Mouse (Mus musculus): ENCODE data around the gene Fam120a. TPM values are rescaled to one million over a fixed set of nuclear protein-coding genes. Genes with fewer than 3 reads are reported as not detected.
A peak's percentile ranks its signal among the peaks of the same experiment; 100 is the strongest.

The Fam120a gene
- polyA plus RNA-seq, 1 experiment: 76.9 TPM

- Histone ChIP-seq H3K4me2 (ENCODE audit: low read depth) (no peak overlapping the region), H3ac (ENCODE audit: control insufficient read depth, insufficient read length) (no peak overlapping the region), H3K27me3 (ENCODE audit: control insufficient read depth, insufficient read depth, insufficient read length) (peaks cover 7% of the 10 kb centered on the region), H3K36me3 (ENCODE audit: control insufficient read depth, insufficient read depth) (no peaks in the 10 kb centered on the region), H3K4me3 (no peak overlapping the region), H3K79me2 (ENCODE audit: control insufficient read depth, insufficient read depth) (no peaks in the 10 kb centered on the region)
- TF ChIP-seq SRF (IDR thresholded peaks at IDR 0.05; ENCODE audit: control insufficient read depth, insufficient read length, low read depth) (no peak), MYOD1 (IDR thresholded peaks at IDR 0.05; ENCODE audit: control insufficient read depth in 1 of 3, insufficient read length in 2 of 3, low read depth in 2 of 3) (peak in 1 of 3 experiments; percentile 20)
Measured at GRCm38 (mm10) chr13:49013206-49013794, 45.5 kb upstream of the Fam120a start.

- peaks cover 6% of the 10 kb centered on the region for H3K27me3 ChIP-seq (ENCODE audit: control insufficient read depth, insufficient read depth, insufficient read length)
- H3ac ChIP-seq (ENCODE audit: control insufficient read depth, insufficient read length): no peak overlapping the region
- TF ChIP-seq REST (IDR thresholded peaks at IDR 0.05; ENCODE audit: insufficient read depth, insufficient read length): no peak
- H3K79me2 ChIP-seq (ENCODE audit: control insufficient read depth, insufficient read depth): no peaks in the 10 kb centered on the region
- no peaks in the 10 kb centered on the region for H3K36me3 ChIP-seq (ENCODE audit: control insufficient read depth, insufficient read depth)
- H3K4me3 ChIP-seq: no peak overlapping the region
- no peak overlapping the region for H3K4me2 ChIP-seq (ENCODE audit: low read depth)
Measured at GRCm38 (mm10) chr13:49001691-49002090, 33.9 kb upstream of the Fam120a start.

GRCm38 (mm10) chr13:48998591-48998990 is 30.8 kb upstream of the Fam120a start:
- Histone ChIP-seq H3K4me2 (ENCODE audit: low read depth) (no peak overlapping the region), H3ac (ENCODE audit: control insufficient read depth, insufficient read length) (no peak overlapping the region), H3K27me3 (ENCODE audit: control insufficient read depth, insufficient read depth, insufficient read length) (peaks cover 6% of the 10 kb centered on the region), H3K36me3 (ENCODE audit: control insufficient read depth, insufficient read depth) (no peaks in the 10 kb centered on the region), H3K79me2 (ENCODE audit: control insufficient read depth, insufficient read depth) (no peaks in the 10 kb centered on the region), H3K4me3 (no peak overlapping the region)
- TF ChIP-seq TCF3 (IDR thresholded peaks at IDR 0.05; ENCODE audit: insufficient read length, low read depth): no peak
- no peak for TF ChIP-seq REST (IDR thresholded peaks at IDR 0.05; ENCODE audit: insufficient read depth, insufficient read length)
- no peak for TF ChIP-seq TCF12 (IDR thresholded peaks at IDR 0.05; ENCODE audit: insufficient read depth, poor library complexity, severe bottlenecking)
- no peak for TF ChIP-seq POLR2A (IDR thresholded peaks at IDR 0.05; ENCODE audit: insufficient read length, low read depth)
- no peak for TF ChIP-seq MAX (IDR thresholded peaks at IDR 0.05; ENCODE audit: low read depth)
- TF ChIP-seq SRF (IDR thresholded peaks at IDR 0.05; ENCODE audit: control insufficient read depth, insufficient read length, low read depth): no peak
- TF ChIP-seq E2F4 (IDR thresholded peaks at IDR 0.05; ENCODE audit: insufficient read depth): no peak
- no peak for TF ChIP-seq USF1 (IDR thresholded peaks at IDR 0.05; ENCODE audit: low read depth)
- TF ChIP-seq CEBPB (IDR thresholded peaks at IDR 0.05; ENCODE audit: insufficient read depth, poor library complexity, severe bottlenecking): no peak
- no peak for TF ChIP-seq MYOD1 (IDR thresholded peaks at IDR 0.05; ENCODE audit: control insufficient read depth in 1 of 3, insufficient read length in 2 of 3, low read depth in 2 of 3)
- TF ChIP-seq POLR2AphosphoS2 (IDR thresholded peaks at IDR 0.05; ENCODE audit: insufficient read length, low read depth): no peak
- no peak for TF ChIP-seq MYOG (IDR thresholded peaks at IDR 0.05; ENCODE audit: control insufficient read depth in 1 of 3, insufficient read depth in 1 of 3, insufficient read length in 2 of 3, low read depth in 2 of 3)

GRCm38 (mm10) chr13:48996731-48997130 is 28.9 kb upstream of the Fam120a start:
- Histone ChIP-seq H3ac (ENCODE audit: control insufficient read depth, insufficient read length) (no peak overlapping the region), H3K4me2 (ENCODE audit: low read depth) (no peak overlapping the region), H3K27me3 (ENCODE audit: control insufficient read depth, insufficient read depth, insufficient read length) (no peaks in the 10 kb centered on the region), H3K4me3 (no peak overlapping the region), H3K36me3 (ENCODE audit: control insufficient read depth, insufficient read depth) (no peaks in the 10 kb centered on the region), H3K79me2 (ENCODE audit: control insufficient read depth, insufficient read depth) (no peaks in the 10 kb centered on the region)
- TF ChIP-seq POLR2A (IDR thresholded peaks at IDR 0.05; ENCODE audit: insufficient read length, low read depth) (no peak), TCF12 (IDR thresholded peaks at IDR 0.05; ENCODE audit: insufficient read depth, poor library complexity, severe bottlenecking) (no peak), TCF3 (IDR thresholded peaks at IDR 0.05; ENCODE audit: insufficient read length, low read depth) (no peak), E2F4 (IDR thresholded peaks at IDR 0.05; ENCODE audit: insufficient read depth) (no peak), POLR2AphosphoS2 (IDR thresholded peaks at IDR 0.05; ENCODE audit: insufficient read length, low read depth) (no peak), MAX (IDR thresholded peaks at IDR 0.05; ENCODE audit: low read depth) (no peak), REST (IDR thresholded peaks at IDR 0.05; ENCODE audit: insufficient read depth, insufficient read length) (no peak), MYOD1 (IDR thresholded peaks at IDR 0.05; ENCODE audit: control insufficient read depth in 1 of 3, insufficient read length in 2 of 3, low read depth in 2 of 3) (no peak), MYOG (IDR thresholded peaks at IDR 0.05; ENCODE audit: control insufficient read depth in 1 of 3, insufficient read depth in 1 of 3, insufficient read length in 2 of 3, low read depth in 2 of 3) (no peak), CEBPB (IDR thresholded peaks at IDR 0.05; ENCODE audit: insufficient read depth, poor library complexity, severe bottlenecking) (no peak), SRF (IDR thresholded peaks at IDR 0.05; ENCODE audit: control insufficient read depth, insufficient read length, low read depth) (no peak)

GRCm38 (mm10) chr13:48994903-48995302 is 27.1 kb upstream of the Fam120a start:
- TF ChIP-seq POLR2AphosphoS2 (IDR thresholded peaks at IDR 0.05; ENCODE audit: insufficient read length, low read depth) (no peak), MAX (IDR thresholded peaks at IDR 0.05; ENCODE audit: low read depth) (no peak), MYOG (IDR thresholded peaks at IDR 0.05; ENCODE audit: control insufficient read depth in 1 of 3, insufficient read depth in 1 of 3, insufficient read length in 2 of 3, low read depth in 2 of 3) (no peak)
- H3K36me3 ChIP-seq (ENCODE audit: control insufficient read depth, insufficient read depth): no peaks in the 10 kb centered on the region

More at GRCm38 (mm10) chr13:48994903-48995302, 27.1 kb upstream of the Fam120a start:
- H3K4me2 ChIP-seq (ENCODE audit: low read depth): no peak overlapping the region
- H3K4me3 ChIP-seq: no peak overlapping the region
- H3K79me2 ChIP-seq (ENCODE audit: control insufficient read depth, insufficient read depth): no peaks in the 10 kb centered on the region
- H3ac ChIP-seq (ENCODE audit: control insufficient read depth, insufficient read length): no peak overlapping the region
- H3K27me3 ChIP-seq (ENCODE audit: control insufficient read depth, insufficient read depth, insufficient read length): no peaks in the 10 kb centered on the region

Measured in myocyte (in vitro differentiated cells).